11 mouse cellular contexts compared by ENCODE assay signal in genomic region chr7:139281195-139281594, GRCm38 (mm10). TPM values are rescaled to one million over a fixed set of nuclear protein-coding genes. Genes with fewer than 3 reads are reported as not detected.
DNase-seq lines count a peak whose midpoint lies in the region; ATAC-seq lines count a peak whose summit lies in the region.
"Had no signal": no experiment of that assay in that cellular context is flagged by ENCODE, and none has a peak within 500 bp of the region (broad histone marks: within the 10 kb centered on the region; RNA-seq: fewer than 3 reads in every experiment).

No protein-coding gene starts in this region.

- no peaks in the 10 kb centered on the region for H3K9me3 ChIP-seq in embryonic facial prominence, embryonic 14.5 days (ENCODE audit: control insufficient read depth, low read length)
- no peaks in the 10 kb centered on the region for H3K9me3 ChIP-seq in forebrain, embryonic 11.5 days (ENCODE audit: control insufficient read depth, low read length)

- H3K4me3 ChIP-seq in embryonic facial prominence, embryonic 14.5 days (ENCODE audit: low read depth, low read length): no peak overlapping the region
- H3K4me3 ChIP-seq in forebrain, embryonic 11.5 days (ENCODE audit: low read depth, low read length): no peak overlapping the region

- no peak; the same call in 1 of the 2 replicates for ATAC-seq in embryonic facial prominence, embryonic 14.5 days (ENCODE audit: low read depth)
- peak; percentile 47 for ATAC-seq in megakaryocyte progenitor cell, adult 5-6 weeks (replicated peaks; ENCODE audit: poor library complexity)
- no peak for ATAC-seq in forebrain, embryonic 11.5 days (replicated peaks; ENCODE audit: low FRiP score)
- ATAC-seq: forebrain, embryonic 14.5 days had no signal

- no peak overlapping the region for H3K4me2 ChIP-seq in embryonic facial prominence, embryonic 14.5 days (ENCODE audit: low read depth, low read length)
- no peak overlapping the region for H3K4me2 ChIP-seq in forebrain, embryonic 11.5 days (ENCODE audit: low read depth, low read length, severe bottlenecking)

- peaks cover 19% of the 10 kb centered on the region; the same call in 1 of the 2 replicates for H3K4me1 ChIP-seq in embryonic facial prominence, embryonic 14.5 days (ENCODE audit: control insufficient read depth, insufficient read depth, low read length)
- no peaks in the 10 kb centered on the region for H3K4me1 ChIP-seq in forebrain, embryonic 11.5 days (replicated peaks; ENCODE audit: control insufficient read depth, insufficient read depth, low read length)

- no peaks in the 10 kb centered on the region for H3K36me3 ChIP-seq in embryonic facial prominence, embryonic 14.5 days (ENCODE audit: control insufficient read depth, insufficient read depth, low read length)
- H3K36me3 ChIP-seq in forebrain, embryonic 11.5 days (ENCODE audit: control insufficient read depth, insufficient read depth, low read length): no peaks in the 10 kb centered on the region
- H3K36me3 ChIP-seq: G1E had no signal

- H3K9ac ChIP-seq in embryonic facial prominence, embryonic 14.5 days (ENCODE audit: low read depth, low read length): no peak overlapping the region
- H3K9ac ChIP-seq in forebrain, embryonic 11.5 days (ENCODE audit: low read length): no peak overlapping the region

- peak; percentile 35 for DNase-seq in left cerebral cortex, postnatal 4 days
- DNase-seq in left cerebral cortex, adult 11 months (ENCODE audit: low spot score): no peak
- DNase-seq in embryonic facial prominence, embryonic 14.5 days (ENCODE audit: low spot score): no peak
- DNase-seq in liver: peak; percentile 46
- no peak for DNase-seq in forebrain, embryonic 11.5 days (ENCODE audit: low spot score)
- DNase-seq in thymus, postnatal 25 days: no peak
- no peak for DNase-seq in heart, postnatal 25 days (ENCODE audit: low spot score)
- DNase-seq: right cerebral cortex, postnatal 4 days had no signal

- peak overlapping the region; percentile 25; the same call in 1 of the 2 replicates for H3K27ac ChIP-seq in embryonic facial prominence, embryonic 14.5 days (replicated peaks; ENCODE audit: low read depth, low read length)
- H3K27ac ChIP-seq in forebrain, embryonic 11.5 days (ENCODE audit: low read depth, low read length): no peak overlapping the region

- H3K27me3 ChIP-seq in embryonic facial prominence, embryonic 14.5 days (replicated peaks; ENCODE audit: control insufficient read depth, insufficient read depth, low read length): no peaks in the 10 kb centered on the region
- H3K27me3 ChIP-seq in forebrain, embryonic 11.5 days (ENCODE audit: control insufficient read depth, insufficient read depth, low read length): no peaks in the 10 kb centered on the region

- intact Hi-C loops in left cerebral cortex, postnatal 4 days (cut with DNase I): no loop called here
- intact Hi-C loops in heart, postnatal 25 days (cut with DNase I): no loop called here

- 45% methylated on average over 2 of the region's 2 CpGs for WGBS in embryonic facial prominence, embryonic 14.5 days
- WGBS in forebrain, embryonic 11.5 days: 25% methylated on average over 2 of the region's 2 CpGs

RNA-seq across cellular contexts. Expression of gene Pwwp2b, which starts 32.9 kb away (rescaled TPM):
- 1 to 10 TPM; 6.2 to 6.7 TPM for total RNA-seq in left cerebral cortex, postnatal 4 days (2021)
- polyA plus RNA-seq in embryonic facial prominence, embryonic 14.5 days (2014; fragmentation: Nextera tagmentation; extraction: Ambion mirVana): 11.0 and 11.6 TPM in 2 replicates
- 3.7 and 4.6 TPM in 2 replicates for total RNA-seq in megakaryocyte progenitor cell, adult 5-6 weeks (2015)
- total RNA-seq in megakaryocyte progenitor cell, adult 5-6 weeks (2017): 2.5 and 4.7 TPM in 2 replicates
- polyA plus RNA-seq in forebrain, embryonic 11.5 days (2014; fragmentation: Nextera tagmentation; extraction: Ambion mirVana): 3.6 and 4.2 TPM in 2 replicates
- total RNA-seq in heart, postnatal 25 days (2021): 1 to 10 TPM; 8.7 to 9.7 TPM

Comparison
In these comparisons a context has a peak if more than half of its experiments do, and no peak if none do; other contexts are left out.
1. DNase-seq: peak in left cerebral cortex, postnatal 4 days (single experiment) and liver (single experiment); none in left cerebral cortex, adult 11 months (single experiment), embryonic facial prominence, embryonic 14.5 days (single experiment), forebrain, embryonic 11.5 days (single experiment), thymus, postnatal 25 days (single experiment) and heart, postnatal 25 days (single experiment).